Mouse (Mus musculus): ENCODE measurements at regions not wholly inside any gene's neighbourhood (a gene's known extent, or its start where the extent isn't known, plus 50 kb on each side); places are given as distances from the start of the nearest gene placed in this dataset.

DNA sequence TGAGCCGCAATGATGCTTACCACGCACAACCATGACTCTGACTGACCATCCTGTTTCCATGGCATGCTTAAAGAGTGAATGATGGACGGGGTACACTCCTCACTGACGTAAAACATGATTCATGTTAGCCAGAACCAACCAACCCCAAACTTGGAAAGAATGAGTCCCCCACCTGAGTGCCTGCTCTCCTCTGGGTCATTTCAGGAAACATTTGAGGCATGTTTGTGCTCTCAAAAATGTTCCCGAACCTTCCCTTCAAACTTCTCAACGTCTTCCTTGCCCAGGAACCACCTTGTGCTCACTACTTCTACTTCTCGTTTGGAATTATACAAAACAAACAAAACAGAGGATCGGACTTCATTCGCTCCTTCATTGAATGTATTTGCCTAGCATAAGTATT is 95.7 kb downstream of the Tmco5 start:
- no peak for TF ChIP-seq CTCF (IDR thresholded peaks at IDR 0.05; ENCODE audit: low read depth)
- TF ChIP-seq EP300 (IDR thresholded peaks at IDR 0.05; ENCODE audit: low read depth): no peak
